Mouse (Mus musculus): Measurements from ENCODE around the gene Hhipl1. TPM values are rescaled to one million over a fixed set of nuclear protein-coding genes. Genes with fewer than 3 reads are reported as not detected.

The Hhipl1 gene
- polyA plus RNA-seq, 1 experiment from 2014 or later: 0.43 TPM

DNA sequence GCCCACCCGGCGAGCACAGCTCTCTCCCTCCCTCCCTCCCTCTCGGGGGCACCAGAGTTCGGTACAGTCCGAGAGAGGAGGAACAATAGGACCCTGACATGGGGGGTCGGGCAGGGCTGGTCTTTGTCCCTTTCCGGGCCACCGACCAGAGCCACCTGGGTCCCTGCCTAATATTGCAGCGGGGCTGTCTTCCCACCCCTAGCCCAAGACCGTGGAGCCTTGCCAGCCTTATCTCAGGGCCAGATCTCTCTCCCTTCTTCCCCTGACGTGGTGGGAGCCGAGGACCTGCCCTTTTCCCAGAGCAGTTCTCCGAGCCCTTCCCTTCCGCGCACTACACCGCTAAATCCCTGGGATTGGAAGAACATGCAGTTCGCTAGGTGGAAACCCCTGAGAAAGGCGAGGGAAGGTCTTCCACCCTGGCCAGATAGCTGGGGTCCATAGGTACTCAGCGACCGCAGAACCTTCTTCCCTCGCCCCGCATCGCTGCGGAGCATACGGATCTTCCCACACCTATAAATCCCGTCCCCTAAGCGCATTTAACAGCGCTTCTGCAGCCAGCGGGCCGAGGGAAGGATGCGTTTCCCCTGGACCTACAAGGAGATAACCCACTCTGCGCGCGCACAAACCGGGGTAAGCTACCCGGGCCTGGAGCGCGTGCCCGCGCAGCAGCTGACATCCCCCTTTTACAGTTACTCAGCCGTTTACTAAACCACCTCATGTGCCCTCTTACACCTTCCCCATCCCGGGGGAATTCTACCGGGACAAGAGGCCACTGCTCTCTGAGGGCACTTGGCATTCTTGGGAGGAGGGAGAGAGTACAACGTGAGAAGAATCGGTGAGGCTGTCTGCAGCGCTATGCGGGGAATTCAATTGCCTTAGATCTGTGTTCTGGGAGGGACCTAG lies 29.9 kb upstream of the Hhipl1 start:
- Histone ChIP-seq H3K27me3 (replicated peaks; ENCODE audit: control insufficient read depth, insufficient read depth, low read length) (no peaks in the 10 kb centered on the region), H3K4me2 (ENCODE audit: low read depth, low read length) (peak overlapping the region; percentile 84), H3K36me3 (ENCODE audit: control insufficient read depth, insufficient read depth, low read length) (peaks cover 3% of the 10 kb centered on the region; the same call in 1 of the 2 replicates), H3K9ac (ENCODE audit: low read depth, low read length) (peak overlapping the region; percentile 78), H3K4me1 (ENCODE audit: control insufficient read depth, insufficient read depth, low read length) (peaks cover 46% of the 10 kb centered on the region), H3K9me3 (ENCODE audit: control insufficient read depth, low read length) (no peaks in the 10 kb centered on the region), H3K4me3 (ENCODE audit: low read length) (peak overlapping the region; percentile 83), H3K27ac (ENCODE audit: low read length) (peak overlapping the region; percentile 53)
- ATAC-seq: peak; percentile 26
- 1% methylated on average over 46 of the region's 47 CpGs for WGBS

DNA sequence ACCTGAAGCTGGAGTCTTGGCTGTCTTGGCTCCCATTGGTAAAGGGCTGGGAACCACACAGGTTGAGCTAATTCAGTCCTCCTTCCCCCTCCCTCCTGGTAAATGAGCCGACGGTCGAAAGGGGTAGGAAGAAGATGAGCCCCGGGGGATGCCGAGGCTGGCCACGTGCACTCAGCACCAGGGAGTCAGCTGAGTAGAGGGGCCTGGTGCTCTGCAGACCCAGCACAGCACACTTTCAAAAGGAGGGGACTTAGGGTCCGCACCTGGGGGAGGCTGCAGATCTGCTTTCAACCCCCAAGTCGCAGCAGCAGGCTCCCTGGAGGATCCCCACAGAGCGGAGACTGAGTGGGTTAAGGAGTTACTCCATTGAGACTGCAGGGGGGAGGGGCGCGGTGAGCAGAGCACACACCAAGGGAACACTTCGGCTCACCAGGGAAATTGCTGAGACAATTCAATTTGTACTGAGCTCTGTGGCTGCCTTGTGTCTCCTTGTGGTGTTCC lies 28.7 kb upstream of the Hhipl1 start:
- H3K36me3 ChIP-seq (ENCODE audit: control insufficient read depth, insufficient read depth, low read length): no peaks in the 10 kb centered on the region
- H3K27ac ChIP-seq (ENCODE audit: low read length): no peak overlapping the region
- no peaks in the 10 kb centered on the region for H3K9me3 ChIP-seq (ENCODE audit: control insufficient read depth, low read length)
- no peak for ATAC-seq
- no peak overlapping the region for H3K4me3 ChIP-seq (ENCODE audit: low read length)
- H3K27me3 ChIP-seq (replicated peaks; ENCODE audit: control insufficient read depth, insufficient read depth, low read length): no peaks in the 10 kb centered on the region
- WGBS: 19% methylated on average over 12 of the region's 12 CpGs
- H3K4me1 ChIP-seq (ENCODE audit: control insufficient read depth, insufficient read depth, low read length): peaks cover 35% of the 10 kb centered on the region
- peak overlapping the region; percentile 27; the same call in 1 of the 2 replicates for H3K9ac ChIP-seq (ENCODE audit: low read depth, low read length)
- H3K4me2 ChIP-seq (ENCODE audit: low read depth, low read length): peak overlapping the region; percentile 6; the same call in 1 of the 2 replicates

DNA sequence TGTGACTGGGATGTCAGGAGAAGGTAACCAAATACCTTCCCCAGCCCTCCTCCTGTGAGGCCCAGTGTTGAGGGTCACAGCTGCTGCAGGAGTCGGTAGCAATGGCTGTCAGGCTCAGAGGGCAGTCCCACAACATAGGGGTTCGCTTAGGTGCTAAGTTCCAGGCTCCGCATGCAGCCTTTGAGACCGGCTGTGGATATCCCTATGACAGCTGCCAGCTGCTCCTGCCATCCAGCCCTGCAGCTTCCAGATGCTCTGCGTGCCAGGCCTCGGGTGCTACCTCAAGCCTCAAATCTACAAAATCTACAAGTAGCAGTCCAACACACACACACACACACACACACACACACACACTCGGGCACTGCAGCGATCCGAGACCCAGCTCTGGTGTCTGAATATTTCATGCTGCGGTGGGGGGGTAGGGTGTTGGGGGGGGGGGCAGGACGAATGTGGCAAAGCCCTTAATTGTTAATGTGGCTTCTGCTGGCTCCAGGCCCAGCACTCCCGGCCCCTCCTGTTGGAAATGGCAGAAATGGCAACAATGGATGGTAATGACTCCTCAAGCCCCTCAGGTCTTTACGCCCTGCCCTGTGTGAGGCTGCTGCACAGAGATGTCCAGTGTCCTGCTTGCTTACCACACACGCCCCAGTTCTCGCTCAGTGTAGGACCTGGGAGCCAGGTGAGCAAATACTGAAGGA lies 27.7 kb upstream of the Hhipl1 start:
- WGBS: 55% methylated on average over 15 of the region's 15 CpGs
- Histone ChIP-seq H3K4me3 (ENCODE audit: low read length) (no peak overlapping the region), H3K9me3 (ENCODE audit: control insufficient read depth, low read length) (no peaks in the 10 kb centered on the region), H3K27ac (ENCODE audit: low read length) (no peak overlapping the region), H3K9ac (ENCODE audit: low read depth, low read length) (0 out of 2 replicates have a peak overlapping the region, but pooled peaks have one; percentile 27), H3K36me3 (ENCODE audit: control insufficient read depth, insufficient read depth, low read length) (no peaks in the 10 kb centered on the region), H3K4me1 (ENCODE audit: control insufficient read depth, insufficient read depth, low read length) (peaks cover 25% of the 10 kb centered on the region), H3K4me2 (ENCODE audit: low read depth, low read length) (no peak overlapping the region), H3K27me3 (replicated peaks; ENCODE audit: control insufficient read depth, insufficient read depth, low read length) (no peaks in the 10 kb centered on the region)
- no peak for ATAC-seq

DNA sequence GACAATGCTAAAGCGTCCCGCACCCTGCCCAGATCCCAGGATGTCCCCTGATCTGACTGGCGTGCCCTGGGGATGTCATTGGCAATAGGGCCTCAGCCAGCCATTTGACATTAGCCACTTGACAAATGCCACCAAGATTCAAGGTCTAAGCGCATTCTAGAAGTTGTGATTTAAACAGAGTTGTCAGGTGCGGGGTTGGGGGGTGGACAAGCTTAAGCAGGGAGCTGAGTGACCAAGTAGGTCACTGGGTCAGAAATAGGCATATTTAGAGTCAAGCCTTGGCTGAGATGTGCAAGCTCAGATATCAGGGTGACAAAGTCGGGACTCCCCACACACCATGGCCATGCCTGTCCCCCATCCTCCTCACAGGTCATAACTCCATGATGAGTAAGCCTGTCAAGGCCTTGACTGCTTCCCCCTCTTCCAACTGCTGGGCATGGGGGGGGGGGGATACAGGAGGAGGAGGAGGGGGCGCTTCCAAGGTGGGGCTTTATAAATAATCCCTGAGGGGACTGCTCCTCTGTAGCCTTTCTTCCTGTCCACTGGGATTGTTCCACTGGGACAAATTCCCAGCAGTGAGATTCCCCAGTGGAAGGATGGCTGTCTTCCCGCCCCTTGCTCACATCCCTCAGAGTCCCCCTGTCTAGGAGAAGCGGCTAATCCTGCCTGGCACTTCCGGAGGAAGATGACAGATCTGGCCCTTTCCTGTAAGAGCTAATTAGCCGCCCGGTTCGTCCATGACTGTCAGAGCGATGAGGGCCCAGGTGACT lies 21.4 kb upstream of the Hhipl1 start:
- H3K27ac ChIP-seq (ENCODE audit: low read length): no peak overlapping the region
- no peak overlapping the region for H3K4me2 ChIP-seq (ENCODE audit: low read depth, low read length)

DNA sequence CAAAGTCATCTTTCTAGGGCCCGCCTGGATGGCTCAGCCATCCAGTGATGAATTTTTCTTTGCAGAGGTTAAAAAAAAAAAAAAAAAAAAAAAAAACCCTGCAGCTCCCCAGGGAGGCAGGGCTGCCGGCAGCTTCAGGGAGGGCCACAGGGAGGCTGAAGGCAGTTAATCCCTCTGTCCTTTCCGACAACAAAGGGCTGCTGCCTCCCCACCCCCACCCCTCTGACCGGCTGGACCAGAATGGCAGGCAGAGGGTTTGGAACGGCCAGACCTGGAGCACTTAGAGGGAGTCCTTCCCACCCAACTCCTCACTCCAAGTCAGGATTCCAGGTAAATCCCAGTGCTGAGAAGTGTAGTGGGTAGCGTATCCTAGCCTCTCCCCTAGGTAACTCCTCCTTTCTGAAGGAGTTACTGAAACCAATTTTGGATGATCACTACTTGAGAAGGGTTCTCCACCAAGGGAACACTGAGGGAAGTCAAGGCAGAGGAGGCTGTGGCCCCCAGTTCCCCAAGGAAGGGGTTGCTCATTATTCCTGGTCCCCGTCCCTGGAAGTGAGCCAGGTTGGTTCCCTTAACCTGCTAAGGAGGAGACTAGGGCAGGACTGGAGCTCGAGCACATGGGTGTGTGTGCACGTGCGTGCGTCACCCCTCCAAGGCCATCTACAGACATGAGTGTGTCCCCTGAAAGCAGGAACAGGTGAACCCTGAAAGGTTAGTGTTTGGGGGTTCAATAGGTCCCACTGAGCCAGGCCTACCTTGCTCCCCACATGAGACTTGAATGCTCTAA lies 20.7 kb upstream of the Hhipl1 start:
- 35% methylated on average over 11 of the region's 11 CpGs for WGBS
- H3K27me3 ChIP-seq (replicated peaks; ENCODE audit: control insufficient read depth, insufficient read depth, low read length): no peaks in the 10 kb centered on the region
- peak overlapping the region; percentile 38; the same call in 1 of the 2 replicates for H3K9ac ChIP-seq (ENCODE audit: low read depth, low read length)
- H3K4me1 ChIP-seq (ENCODE audit: control insufficient read depth, insufficient read depth, low read length): peaks cover 8% of the 10 kb centered on the region
- H3K4me2 ChIP-seq (ENCODE audit: low read depth, low read length): no peak overlapping the region
- H3K27ac ChIP-seq (ENCODE audit: low read length): no peak overlapping the region
- H3K9me3 ChIP-seq (ENCODE audit: control insufficient read depth, low read length): no peaks in the 10 kb centered on the region
- H3K4me3 ChIP-seq (ENCODE audit: low read length): no peak overlapping the region
- no peaks in the 10 kb centered on the region for H3K36me3 ChIP-seq (ENCODE audit: control insufficient read depth, insufficient read depth, low read length)
- no peak for ATAC-seq

More for the DNA sequence above, 21.4 kb upstream of the Hhipl1 start:
- WGBS: 42% methylated on average over 14 of the region's 14 CpGs
- ATAC-seq: peak; percentile 15; the same call in 1 of the 2 replicates
- Histone ChIP-seq H3K4me3 (ENCODE audit: low read length) (no peak overlapping the region), H3K4me1 (ENCODE audit: control insufficient read depth, insufficient read depth, low read length) (peaks cover 8% of the 10 kb centered on the region), H3K36me3 (ENCODE audit: control insufficient read depth, insufficient read depth, low read length) (no peaks in the 10 kb centered on the region), H3K9ac (ENCODE audit: low read depth, low read length) (peak overlapping the region; percentile 38; the same call in 1 of the 2 replicates), H3K27me3 (replicated peaks; ENCODE audit: control insufficient read depth, insufficient read depth, low read length) (no peaks in the 10 kb centered on the region), H3K9me3 (ENCODE audit: control insufficient read depth, low read length) (no peaks in the 10 kb centered on the region)

- Histone ChIP-seq H3K9ac (ENCODE audit: low read depth, low read length) (no peak overlapping the region), H3K4me1 (ENCODE audit: control insufficient read depth, insufficient read depth, low read length) (peaks cover 8% of the 10 kb centered on the region), H3K9me3 (ENCODE audit: control insufficient read depth, low read length) (no peaks in the 10 kb centered on the region), H3K36me3 (ENCODE audit: control insufficient read depth, insufficient read depth, low read length) (no peaks in the 10 kb centered on the region), H3K27me3 (replicated peaks; ENCODE audit: control insufficient read depth, insufficient read depth, low read length) (no peaks in the 10 kb centered on the region), H3K27ac (ENCODE audit: low read length) (no peak overlapping the region), H3K4me2 (ENCODE audit: low read depth, low read length) (no peak overlapping the region), H3K4me3 (ENCODE audit: low read length) (no peak overlapping the region)
- WGBS: 72% methylated on average over 4 of the region's 4 CpGs
- ATAC-seq: no peak
Measured at GRCm38 (mm10) chr12:108286381-108286780, 19.7 kb upstream of the Hhipl1 start.

- no peak for ATAC-seq
- no peak overlapping the region for H3K4me2 ChIP-seq (ENCODE audit: low read depth, low read length)
- no peak overlapping the region for H3K27ac ChIP-seq (ENCODE audit: low read length)
- H3K27me3 ChIP-seq (replicated peaks; ENCODE audit: control insufficient read depth, insufficient read depth, low read length): no peaks in the 10 kb centered on the region
- no peak overlapping the region for H3K4me3 ChIP-seq (ENCODE audit: low read length)
- peaks cover 8% of the 10 kb centered on the region for H3K4me1 ChIP-seq (ENCODE audit: control insufficient read depth, insufficient read depth, low read length)
- H3K9me3 ChIP-seq (ENCODE audit: control insufficient read depth, low read length): no peaks in the 10 kb centered on the region
- 93% methylated on average over 8 of the region's 8 CpGs for WGBS
- H3K36me3 ChIP-seq (ENCODE audit: control insufficient read depth, insufficient read depth, low read length): no peaks in the 10 kb centered on the region
- H3K9ac ChIP-seq (ENCODE audit: low read depth, low read length): no peak overlapping the region
Measured at GRCm38 (mm10) chr12:108287011-108287410, 19.1 kb upstream of the Hhipl1 start.

- no peak overlapping the region for H3K27ac ChIP-seq (ENCODE audit: low read length)
- ATAC-seq: no peak
- 72% methylated on average over 19 of the region's 19 CpGs for WGBS
- peaks cover 13% of the 10 kb centered on the region for H3K4me1 ChIP-seq (ENCODE audit: control insufficient read depth, insufficient read depth, low read length)
- no peaks in the 10 kb centered on the region for H3K36me3 ChIP-seq (ENCODE audit: control insufficient read depth, insufficient read depth, low read length)
- no peak overlapping the region for H3K9ac ChIP-seq (ENCODE audit: low read depth, low read length)
- H3K4me2 ChIP-seq (ENCODE audit: low read depth, low read length): no peak overlapping the region
- no peaks in the 10 kb centered on the region for H3K27me3 ChIP-seq (replicated peaks; ENCODE audit: control insufficient read depth, insufficient read depth, low read length)
- no peaks in the 10 kb centered on the region for H3K9me3 ChIP-seq (ENCODE audit: control insufficient read depth, low read length)
- no peak overlapping the region for H3K4me3 ChIP-seq (ENCODE audit: low read length)
Measured at GRCm38 (mm10) chr12:108288127-108288880, 17.8 kb upstream of the Hhipl1 start.

Measured in intestine, embryonic 16.5 days (tissue).